Mouse (Mus musculus) ES-Bruce4 (cell line): ENCODE data around the gene Sult3a2. TPM values are rescaled to one million over a fixed set of nuclear protein-coding genes. Genes with fewer than 3 reads are reported as not detected.
"Not testable (repeated sequence)": the region's sequence is repeated elsewhere in the genome, so short reads cannot be mapped to it uniquely, and the experiment has no call there.

Experiments
- H3K27ac ChIP-seq: 2 replicates; pipeline ENCODE4 v1.5.1; 2012; ENCODE audit warnings: low read length, inconsistent platforms; ENCODE audit not compliant: insufficient read depth
- H3K27me3 ChIP-seq: 2 replicates; pipeline ENCODE4 v1.6.1; 2012; ENCODE audit warnings: mild to moderate bottlenecking, low read length, inconsistent platforms; ENCODE audit not compliant: control insufficient read depth, poor library complexity, insufficient read depth, severe bottlenecking
- H3K36me3 ChIP-seq: 2 replicates; pipeline ENCODE4 v1.6.1; 2012; ENCODE audit warnings: inconsistent platforms, mild to moderate bottlenecking, low read length, moderate library complexity; ENCODE audit not compliant: control insufficient read depth, poor library complexity, insufficient read depth, severe bottlenecking
- H3K4me1 ChIP-seq: one replicate; pipeline ENCODE4 v1.8.1; 2011; ENCODE audit warnings: low read length; ENCODE audit not compliant: control insufficient read depth, insufficient read depth
- H3K4me3 ChIP-seq: 2 replicates; pipeline ENCODE4 v1.5.1; 2011; ENCODE audit warnings: low read depth, mild to moderate bottlenecking, low read length
- H3K9ac ChIP-seq: 2 replicates; pipeline ENCODE4 v1.6.1; 2012; ENCODE audit warnings: low read depth, mild to moderate bottlenecking, inconsistent platforms; ENCODE audit not compliant: poor library complexity, severe bottlenecking
- H3K9me3 ChIP-seq: replicated peaks from 2 replicates; pipeline ENCODE4 v1.6.1; 2012; ENCODE audit warnings: mild to moderate bottlenecking, low read length, inconsistent platforms; ENCODE audit not compliant: control insufficient read depth, poor library complexity, insufficient read depth, severe bottlenecking
- CTCF ChIP-seq: IDR thresholded peaks from one replicate; pipeline ENCODE4 v1.8.1; 2011; ENCODE audit warnings: low read depth, low read length
- EP300 ChIP-seq: IDR thresholded peaks from 2 replicates; pipeline ENCODE4 v1.6.1; 2011; ENCODE audit warnings: low read depth, low read length; ENCODE audit not compliant: insufficient read depth
- POLR2A ChIP-seq: IDR thresholded peaks from one replicate; pipeline ENCODE4 v1.8.1; 2011; ENCODE audit warnings: low read length; ENCODE audit not compliant: insufficient read depth
- polyA plus RNA-seq: library from polyadenylated mRNA; stranded (reverse); fragments of >200 nt; gene quantifications from 2 replicates; pipeline ENCODE4 v1.2.4, GENCODE M21; 2011; ENCODE audit warnings: low read depth; ENCODE audit not compliant: missing spikeins, insufficient read depth, insufficient read length

Sult3a2 gene
- not detected in 2 replicates for polyA plus RNA-seq

- H3K36me3 ChIP-seq, result no peaks in the 10 kb centered on the region
- no peak within 1 kb of the TSS for H3K4me3 ChIP-seq
- H3K27ac ChIP-seq, result no peak within 1 kb of the TSS
- 0 out of 2 replicates have a peak, but pooled peaks cover under 1% of the 10 kb centered on the region for H3K9me3 ChIP-seq
- no peaks in the 10 kb centered on the region for H3K27me3 ChIP-seq
- TF ChIP-seq POLR2A (no peak), CTCF (no peak), EP300 (no peak)
- no peak within 1 kb of the TSS for H3K9ac ChIP-seq
- no peaks in the 10 kb centered on the region for H3K4me1 ChIP-seq
Observed at GRCm38 (mm10) chr10:33786604-33787003, at the start of gene Sult3a2. Sult3a2 (minus strand) TSS chr10:33786704.

- Histone ChIP-seq H3K4me3 (no peak overlapping the region), H3K4me1 (no peaks in the 10 kb centered on the region), H3K36me3 (no peaks in the 10 kb centered on the region), H3K27ac (no peak overlapping the region), H3K27me3 (no peaks in the 10 kb centered on the region), H3K9me3 (no peaks in the 10 kb centered on the region), H3K9ac (no peak overlapping the region)
- TF ChIP-seq EP300 (no peak), CTCF (no peak), POLR2A (no peak)
Observed at GRCm38 (mm10) chr10:33820892-33821291, 34.4 kb upstream of the Sult3a2 start.

DNA sequence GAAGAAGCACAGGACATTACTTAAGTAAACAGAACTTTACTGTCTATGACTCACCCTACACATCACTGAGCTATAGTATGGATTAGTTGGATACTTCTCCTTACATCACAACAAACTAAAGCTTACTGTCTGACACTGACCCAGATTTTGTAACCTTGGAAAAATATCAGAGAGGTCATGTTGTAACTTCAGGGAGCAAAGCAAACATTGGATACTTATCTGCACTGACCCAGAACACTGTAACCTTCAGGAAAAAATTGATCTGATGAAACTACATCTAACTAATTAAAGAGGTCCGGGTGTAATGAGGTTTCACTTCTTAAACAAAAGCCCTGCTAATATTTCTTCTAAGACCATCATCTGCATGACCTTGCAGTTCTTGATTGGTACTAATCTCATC, 30.4 kb upstream of the Sult3a2 start:
- H3K9me3 ChIP-seq, result no peaks in the 10 kb centered on the region
- H3K4me3 ChIP-seq, result no peak overlapping the region
- H3K9ac ChIP-seq, result no peak overlapping the region
- TF ChIP-seq CTCF (no peak), POLR2A (no peak), EP300 (no peak)
- H3K27ac ChIP-seq, result no peak overlapping the region
- H3K36me3 ChIP-seq, result no peaks in the 10 kb centered on the region
- no peaks in the 10 kb centered on the region for H3K4me1 ChIP-seq
- H3K27me3 ChIP-seq, result no peaks in the 10 kb centered on the region

GRCm38 (mm10) chr10:33814266-33814665, 27.8 kb upstream of the Sult3a2 start:
- no peaks in the 10 kb centered on the region for H3K27me3 ChIP-seq
- H3K27ac ChIP-seq, result no peak overlapping the region
- TF ChIP-seq EP300 (no peak), POLR2A (no peak), CTCF (no peak)
- H3K4me3 ChIP-seq, result no peak overlapping the region
- no peaks in the 10 kb centered on the region for H3K9me3 ChIP-seq
- H3K4me1 ChIP-seq, result no peaks in the 10 kb centered on the region
- H3K36me3 ChIP-seq, result no peaks in the 10 kb centered on the region
- H3K9ac ChIP-seq, result no peak overlapping the region

DNA sequence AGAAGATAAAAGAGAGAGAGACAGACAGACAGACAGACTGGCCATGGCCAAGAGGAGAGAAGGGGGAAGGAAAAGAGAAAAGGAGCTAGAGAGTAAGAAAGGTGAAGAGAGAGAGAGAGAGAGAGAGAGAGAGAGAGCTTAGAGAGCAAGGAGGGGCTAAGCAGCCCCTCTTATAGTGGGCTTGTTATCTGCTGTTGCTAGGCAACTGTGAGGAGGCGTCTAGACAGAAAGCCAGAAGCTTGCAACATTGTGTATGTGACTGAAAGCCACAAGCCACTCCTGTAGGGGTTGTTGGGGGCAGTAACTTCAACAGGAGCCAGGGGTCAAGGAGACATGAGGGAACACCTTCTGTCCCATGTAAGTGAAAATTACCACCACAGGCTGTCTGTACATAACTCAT, 25.3 kb upstream of the Sult3a2 start:
- no peak overlapping the region for H3K4me3 ChIP-seq
- no peak overlapping the region for H3K27ac ChIP-seq
- TF ChIP-seq EP300, result no peak
- no peak for TF ChIP-seq POLR2A
- TF ChIP-seq CTCF, result no peak
- H3K27me3 ChIP-seq, result no peaks in the 10 kb centered on the region
- no peaks in the 10 kb centered on the region for H3K4me1 ChIP-seq
- H3K9ac ChIP-seq, result no peak overlapping the region
- no peaks in the 10 kb centered on the region for H3K36me3 ChIP-seq
- H3K9me3 ChIP-seq, result no peaks in the 10 kb centered on the region

GRCm38 (mm10) chr10:33797221-33797949, 10.9 kb upstream of the Sult3a2 start:
- peaks cover 30% of the 10 kb centered on the region for H3K9me3 ChIP-seq
- not testable (repeated sequence) for H3K9ac ChIP-seq, H3K4me1 ChIP-seq, H3K27me3 ChIP-seq, H3K36me3 ChIP-seq, H3K4me3 ChIP-seq
- peak; percentile 61; the same call in 1 of the 2 replicates for TF ChIP-seq EP300
- peak overlapping the region; percentile 56 for H3K27ac ChIP-seq
